Mouse (Mus musculus): ENCODE data around the gene Sfmbt1. TPM values are rescaled to one million over a fixed set of nuclear protein-coding genes. Genes with fewer than 3 reads are reported as not detected.

Sfmbt1 gene
- polyA plus RNA-seq, 1 experiment from 2014 or later: 27.1 TPM

- no peak overlapping the region for H3K27ac ChIP-seq (ENCODE audit: low read depth, low read length)
- DNase-seq (ENCODE audit: low spot score) (no peak), ATAC-seq (replicated peaks; ENCODE audit: low FRiP score) (no peak)
- H3K9ac ChIP-seq (ENCODE audit: low read length): no peak overlapping the region
- H3K9me3 ChIP-seq (ENCODE audit: control insufficient read depth, low read length): no peaks in the 10 kb centered on the region
- no peaks in the 10 kb centered on the region for H3K27me3 ChIP-seq (ENCODE audit: control insufficient read depth, insufficient read depth, low read length)
- WGBS: 76% methylated on average over 6 of the region's 6 CpGs
- H3K4me3 ChIP-seq (ENCODE audit: low read depth, low read length): no peak overlapping the region
- no peaks in the 10 kb centered on the region for H3K36me3 ChIP-seq (ENCODE audit: control insufficient read depth, insufficient read depth, low read length)
- peaks cover 7% of the 10 kb centered on the region; the same call in 1 of the 2 replicates for H3K4me1 ChIP-seq (replicated peaks; ENCODE audit: control insufficient read depth, insufficient read depth, low read length)
- no peak overlapping the region for H3K4me2 ChIP-seq (ENCODE audit: low read depth, low read length, severe bottlenecking)
Measured at GRCm38 (mm10) chr14:30824456-30824995, 109.9 kb downstream of the Sfmbt1 start.

- H3K9me3 ChIP-seq (ENCODE audit: control insufficient read depth, low read length): no peaks in the 10 kb centered on the region
- DNase-seq (ENCODE audit: low spot score) (no peak), ATAC-seq (replicated peaks; ENCODE audit: low FRiP score) (no peak)
- peak overlapping the region; percentile 73; the same call in 1 of the 2 replicates for H3K4me2 ChIP-seq (ENCODE audit: low read depth, low read length, severe bottlenecking)
- H3K27me3 ChIP-seq (ENCODE audit: control insufficient read depth, insufficient read depth, low read length): no peaks in the 10 kb centered on the region
- no peaks in the 10 kb centered on the region for H3K36me3 ChIP-seq (ENCODE audit: control insufficient read depth, insufficient read depth, low read length)
- H3K4me3 ChIP-seq (ENCODE audit: low read depth, low read length): peak overlapping the region; percentile 81
- H3K27ac ChIP-seq (ENCODE audit: low read depth, low read length): no peak overlapping the region
- peaks cover 7% of the 10 kb centered on the region; the same call in 1 of the 2 replicates for H3K4me1 ChIP-seq (replicated peaks; ENCODE audit: control insufficient read depth, insufficient read depth, low read length)
- 40% methylated on average over 5 of the region's 5 CpGs for WGBS
- no peak overlapping the region for H3K9ac ChIP-seq (ENCODE audit: low read length)
Measured at GRCm38 (mm10) chr14:30825021-30825475, 110.4 kb downstream of the Sfmbt1 start.

- Histone ChIP-seq H3K4me1 (replicated peaks; ENCODE audit: control insufficient read depth, insufficient read depth, low read length) (peaks cover 7% of the 10 kb centered on the region; the same call in 1 of the 2 replicates), H3K36me3 (ENCODE audit: control insufficient read depth, insufficient read depth, low read length) (no peaks in the 10 kb centered on the region), H3K27ac (ENCODE audit: low read depth, low read length) (no peak within 1 kb of the TSS), H3K4me3 (ENCODE audit: low read depth, low read length) (peak within 1 kb of the TSS; percentile 81), H3K4me2 (ENCODE audit: low read depth, low read length, severe bottlenecking) (peak within 1 kb of the TSS; percentile 73), H3K27me3 (ENCODE audit: control insufficient read depth, insufficient read depth, low read length) (no peaks in the 10 kb centered on the region), H3K9me3 (ENCODE audit: control insufficient read depth, low read length) (no peaks in the 10 kb centered on the region), H3K9ac (ENCODE audit: low read length) (peak within 1 kb of the TSS; percentile 86)
- DNase-seq (ENCODE audit: low spot score) (peak; percentile 90), ATAC-seq (replicated peaks; ENCODE audit: low FRiP score) (peak; percentile 97)
- under 1% methylated on average over 58 of the region's 68 CpGs for WGBS
Measured at GRCm38 (mm10) chr14:30825476-30826131, 111.0 kb downstream of the Sfmbt1 start, which contains the start of gene Tmem110. Gene Tmem110 (plus strand): TSS chr14:30825590.

- peak overlapping the region; percentile 81 for H3K4me3 ChIP-seq (ENCODE audit: low read depth, low read length)
- peaks cover 7% of the 10 kb centered on the region; the same call in 1 of the 2 replicates for H3K4me1 ChIP-seq (replicated peaks; ENCODE audit: control insufficient read depth, insufficient read depth, low read length)
- DNase-seq (ENCODE audit: low spot score) (peak; percentile 54), ATAC-seq (replicated peaks; ENCODE audit: low FRiP score) (peak; percentile 43)
- peak overlapping the region; percentile 73 for H3K4me2 ChIP-seq (ENCODE audit: low read depth, low read length, severe bottlenecking)
- no peak overlapping the region for H3K27ac ChIP-seq (ENCODE audit: low read depth, low read length)
- H3K27me3 ChIP-seq (ENCODE audit: control insufficient read depth, insufficient read depth, low read length): no peaks in the 10 kb centered on the region
- no peaks in the 10 kb centered on the region for H3K36me3 ChIP-seq (ENCODE audit: control insufficient read depth, insufficient read depth, low read length)
- 19% methylated on average over 17 of the region's 17 CpGs for WGBS
- H3K9me3 ChIP-seq (ENCODE audit: control insufficient read depth, low read length): no peaks in the 10 kb centered on the region
- peak overlapping the region; percentile 86 for H3K9ac ChIP-seq (ENCODE audit: low read length)
Measured at GRCm38 (mm10) chr14:30826174-30827140, 111.8 kb downstream of the Sfmbt1 start.

DNA sequence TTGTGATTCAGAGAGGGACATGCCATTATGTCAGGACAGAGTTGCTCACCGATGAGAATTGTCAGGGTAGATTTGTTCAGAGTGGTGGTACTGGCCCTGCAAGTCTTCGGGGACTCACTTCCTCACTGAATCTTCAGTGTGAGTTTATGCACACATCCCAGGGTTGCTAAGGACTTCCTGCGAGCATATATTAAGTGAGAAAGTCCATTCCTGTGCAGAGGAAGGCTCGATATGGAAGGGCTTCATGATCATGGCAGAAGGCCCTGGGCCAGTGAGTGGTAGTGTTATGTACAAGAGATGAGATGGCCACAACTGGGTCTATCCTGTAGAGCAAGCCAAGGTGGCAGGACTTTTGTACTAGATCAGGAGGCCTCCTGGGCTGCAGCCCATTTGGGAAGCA is 112.8 kb downstream of the Sfmbt1 start:
- peak; percentile 22 for DNase-seq (ENCODE audit: low spot score)
- 88% methylated on average over 4 of the region's 4 CpGs for WGBS
- H3K4me3 ChIP-seq (ENCODE audit: low read depth, low read length): no peak overlapping the region

GRCm38 (mm10) chr14:30828077-30828476 is 113.4 kb downstream of the Sfmbt1 start:
- H3K27ac ChIP-seq (ENCODE audit: low read depth, low read length): no peak overlapping the region
- ATAC-seq (replicated peaks; ENCODE audit: low FRiP score): no peak
- H3K27me3 ChIP-seq (ENCODE audit: control insufficient read depth, insufficient read depth, low read length): no peaks in the 10 kb centered on the region
- DNase-seq (ENCODE audit: low spot score): peak; percentile 41
- H3K9me3 ChIP-seq (ENCODE audit: control insufficient read depth, low read length): no peaks in the 10 kb centered on the region
- no peak overlapping the region for H3K9ac ChIP-seq (ENCODE audit: low read length)
- no peak overlapping the region for H3K4me3 ChIP-seq (ENCODE audit: low read depth, low read length)
- H3K4me1 ChIP-seq (replicated peaks; ENCODE audit: control insufficient read depth, insufficient read depth, low read length): peaks cover 7% of the 10 kb centered on the region; the same call in 1 of the 2 replicates
- WGBS: 92% methylated on average over 4 of the region's 4 CpGs
- no peaks in the 10 kb centered on the region for H3K36me3 ChIP-seq (ENCODE audit: control insufficient read depth, insufficient read depth, low read length)
- no peak overlapping the region for H3K4me2 ChIP-seq (ENCODE audit: low read depth, low read length, severe bottlenecking)

More for the DNA sequence above, 112.8 kb downstream of the Sfmbt1 start:
- peaks cover 7% of the 10 kb centered on the region; the same call in 1 of the 2 replicates for H3K4me1 ChIP-seq (replicated peaks; ENCODE audit: control insufficient read depth, insufficient read depth, low read length)
- no peaks in the 10 kb centered on the region for H3K36me3 ChIP-seq (ENCODE audit: control insufficient read depth, insufficient read depth, low read length)
- H3K9ac ChIP-seq (ENCODE audit: low read length): no peak overlapping the region
- no peak for ATAC-seq (replicated peaks; ENCODE audit: low FRiP score)
- no peaks in the 10 kb centered on the region for H3K27me3 ChIP-seq (ENCODE audit: control insufficient read depth, insufficient read depth, low read length)
- no peaks in the 10 kb centered on the region for H3K9me3 ChIP-seq (ENCODE audit: control insufficient read depth, low read length)
- no peak overlapping the region for H3K4me2 ChIP-seq (ENCODE audit: low read depth, low read length, severe bottlenecking)
- no peak overlapping the region for H3K27ac ChIP-seq (ENCODE audit: low read depth, low read length)

GRCm38 (mm10) chr14:30828635-30829460 is 114.2 kb downstream of the Sfmbt1 start:
- no peaks in the 10 kb centered on the region for H3K36me3 ChIP-seq (ENCODE audit: control insufficient read depth, insufficient read depth, low read length)
- 89% methylated on average over 11 of the region's 11 CpGs for WGBS
- no peak for ATAC-seq (replicated peaks; ENCODE audit: low FRiP score)

More at GRCm38 (mm10) chr14:30828635-30829460, 114.2 kb downstream of the Sfmbt1 start:
- Histone ChIP-seq H3K4me2 (ENCODE audit: low read depth, low read length, severe bottlenecking) (no peak overlapping the region), H3K27ac (ENCODE audit: low read depth, low read length) (no peak overlapping the region), H3K4me1 (replicated peaks; ENCODE audit: control insufficient read depth, insufficient read depth, low read length) (peaks cover 7% of the 10 kb centered on the region; the same call in 1 of the 2 replicates), H3K9me3 (ENCODE audit: control insufficient read depth, low read length) (no peaks in the 10 kb centered on the region), H3K27me3 (ENCODE audit: control insufficient read depth, insufficient read depth, low read length) (no peaks in the 10 kb centered on the region), H3K4me3 (ENCODE audit: low read depth, low read length) (no peak overlapping the region), H3K9ac (ENCODE audit: low read length) (no peak overlapping the region)
- peak; percentile 35 for DNase-seq (ENCODE audit: low spot score)

All from forebrain, embryonic 11.5 days (tissue).